Mouse (Mus musculus): ENCODE measurements around the gene Ncor1.
"Not testable (repeated sequence)": the region's sequence is repeated elsewhere in the genome, so short reads cannot be mapped to it uniquely, and the experiment has no call there.

Gene Ncor1

DNA sequence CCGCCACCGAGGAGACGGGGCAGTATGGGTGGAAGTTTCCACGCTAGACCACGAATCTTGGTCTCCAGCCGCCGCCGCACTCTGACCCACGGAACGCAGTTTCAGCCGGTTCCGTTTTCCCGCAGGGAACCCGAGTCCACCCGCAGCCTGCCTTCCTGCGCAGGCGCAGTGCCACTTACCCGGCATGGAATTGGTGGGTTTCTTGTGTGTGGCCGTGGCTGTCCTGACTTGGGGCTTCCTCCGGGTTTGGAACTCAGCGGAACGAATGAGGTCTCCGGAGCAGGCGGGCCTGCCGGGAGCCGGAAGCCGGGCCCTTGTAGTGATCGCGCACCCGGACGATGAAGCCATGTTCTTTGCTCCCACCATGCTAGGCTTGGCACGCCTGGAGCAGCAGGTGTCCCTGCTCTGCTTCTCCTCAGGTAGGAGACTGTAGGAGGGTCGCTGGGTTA is at the start of gene Ncor1, which contains the start of gene Pigl:
Gene Ncor1 (minus strand): TSS at position 266 of the 449 bp plus-strand sequence.
Gene Pigl (plus strand): TSS at position 185 of the 449 bp plus-strand sequence.
- peak; percentile 82 for DNase-seq (ENCODE audit: low spot score)

DNA sequence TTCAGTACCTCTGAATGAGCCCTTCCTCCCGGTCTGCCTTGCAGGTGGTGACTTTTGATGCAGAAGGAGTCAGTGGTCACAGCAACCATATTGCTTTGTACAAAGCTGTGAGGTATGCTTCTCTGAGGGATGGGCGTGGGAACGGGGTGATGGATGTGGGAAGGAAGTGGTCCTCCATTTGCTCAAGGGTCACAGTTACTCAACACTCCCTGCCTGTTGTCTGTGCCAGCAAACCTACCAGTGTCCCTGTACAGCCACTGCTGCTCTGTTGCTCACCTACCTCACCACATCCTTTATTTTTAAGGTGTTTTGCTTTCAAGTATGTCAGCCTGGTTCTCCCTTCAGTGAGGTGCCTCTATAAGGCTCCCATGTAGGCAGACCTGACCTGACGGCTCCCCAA is 49.3 kb upstream of the Ncor1 start:
- DNase-seq (ENCODE audit: low spot score) = no peak

GRCm38 (mm10) chr11:62500529-62500928 is 42.2 kb upstream of the Ncor1 start:
- no peak for DNase-seq (ENCODE audit: low spot score)

DNA sequence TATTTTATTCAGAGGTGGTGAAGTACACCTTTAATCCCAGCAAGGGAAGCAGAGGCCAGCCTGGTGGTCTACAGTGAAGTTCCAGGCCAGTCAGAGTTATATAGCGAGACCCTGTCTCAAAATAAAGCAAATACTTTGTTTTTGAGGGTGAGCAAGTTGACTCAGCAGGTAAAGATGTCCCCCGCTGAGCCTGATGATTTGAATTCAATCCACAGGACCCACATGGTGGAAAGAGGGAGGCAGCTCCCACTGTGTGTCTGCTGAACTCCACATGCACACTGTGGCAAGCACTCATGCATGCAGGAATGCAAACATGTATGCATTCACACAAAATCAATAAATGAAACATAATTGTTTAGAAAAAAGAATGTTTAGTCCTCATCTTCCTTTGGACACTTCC is 40.5 kb upstream of the Ncor1 start:
- DNase-seq (ENCODE audit: low spot score) = no peak

GRCm38 (mm10) chr11:62497181-62497580 is 38.8 kb upstream of the Ncor1 start:
- no peak for DNase-seq (ENCODE audit: low spot score)

- DNase-seq (ENCODE audit: low spot score) = no peak
Measured at GRCm38 (mm10) chr11:62496151-62496715, 37.9 kb upstream of the Ncor1 start.

- peak; percentile 45 for DNase-seq (ENCODE audit: low spot score)
Measured at GRCm38 (mm10) chr11:62495276-62495801, 37.0 kb upstream of the Ncor1 start.

- peak; percentile 43 for DNase-seq (ENCODE audit: low spot score)
Measured at GRCm38 (mm10) chr11:62494754-62495275, 36.5 kb upstream of the Ncor1 start.

GRCm38 (mm10) chr11:62493701-62494100 is 35.4 kb upstream of the Ncor1 start:
- no peak for DNase-seq (ENCODE audit: low spot score)

- DNase-seq (ENCODE audit: low spot score) = no peak
Measured at GRCm38 (mm10) chr11:62487540-62488350, 29.4 kb upstream of the Ncor1 start.

- no peak for DNase-seq (ENCODE audit: low spot score)
Measured at GRCm38 (mm10) chr11:62486949-62487348, 28.6 kb upstream of the Ncor1 start.

- no peak for DNase-seq (ENCODE audit: low spot score)
Measured at GRCm38 (mm10) chr11:62479581-62479980, 21.2 kb upstream of the Ncor1 start.

GRCm38 (mm10) chr11:62478931-62479330 is 20.6 kb upstream of the Ncor1 start:
- DNase-seq (ENCODE audit: low spot score) = no peak

DNA sequence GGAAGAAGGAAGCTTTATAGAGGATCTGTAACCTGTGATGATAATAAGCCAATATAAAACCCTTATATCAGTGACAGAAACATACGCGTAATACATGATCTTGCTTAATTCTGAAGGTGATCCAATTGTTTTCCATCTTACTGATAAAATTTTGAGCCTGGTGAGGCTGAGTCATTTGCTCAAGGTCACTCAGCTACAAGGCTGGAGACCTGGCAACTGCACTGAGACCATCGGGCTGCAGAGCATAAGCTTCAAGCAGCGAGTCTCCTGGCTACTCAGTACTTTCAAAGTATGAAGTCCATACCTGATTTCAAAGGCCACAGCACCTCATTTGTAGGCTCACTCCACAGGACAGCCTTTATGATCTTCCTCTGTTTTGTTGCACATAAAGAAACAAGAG is 17.8 kb upstream of the Ncor1 start:
- no peak for DNase-seq (ENCODE audit: low spot score)

GRCm38 (mm10) chr11:62473516-62473915 is 15.2 kb upstream of the Ncor1 start:
- no peak for DNase-seq (ENCODE audit: low spot score)

- no peak for DNase-seq (ENCODE audit: low spot score)
Measured at GRCm38 (mm10) chr11:62470451-62470850, 12.1 kb upstream of the Ncor1 start.

- not testable (repeated sequence) for DNase-seq (ENCODE audit: low spot score)
Measured at GRCm38 (mm10) chr11:62467289-62467688, 8.9 kb upstream of the Ncor1 start.

DNA sequence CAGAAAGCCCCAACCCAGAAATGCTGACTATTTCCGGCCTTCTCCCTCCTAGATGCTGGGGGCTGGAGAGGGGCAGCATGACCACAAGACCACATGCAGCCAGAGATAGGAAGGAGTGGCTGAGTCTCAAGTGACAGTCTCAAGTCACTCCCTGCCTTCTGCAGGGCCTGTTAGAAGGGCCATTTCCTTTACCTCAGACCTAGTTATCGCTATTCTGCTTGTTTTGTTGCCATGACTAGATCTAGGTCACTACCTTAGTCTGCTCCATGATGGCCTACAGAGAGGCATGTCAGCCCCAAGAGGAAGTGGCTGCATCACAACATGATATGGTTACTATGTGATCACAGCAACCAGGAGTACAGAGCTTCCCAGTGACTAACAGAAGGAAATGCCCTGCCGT is 8.2 kb upstream of the Ncor1 start:
- no peak for DNase-seq (ENCODE audit: low spot score)

- DNase-seq (ENCODE audit: low spot score) = no peak
Measured at GRCm38 (mm10) chr11:62465849-62466248, 7.5 kb upstream of the Ncor1 start.

- DNase-seq (ENCODE audit: low spot score) = no peak
Measured at GRCm38 (mm10) chr11:62464696-62465095, 6.4 kb upstream of the Ncor1 start.

GRCm38 (mm10) chr11:62463225-62463915 is 5.0 kb upstream of the Ncor1 start:
- no peak for DNase-seq (ENCODE audit: low spot score)

GRCm38 (mm10) chr11:62462529-62462928 is 4.2 kb upstream of the Ncor1 start:
- DNase-seq (ENCODE audit: low spot score) = not testable (repeated sequence)

Data from urinary bladder, postnatal 14 days (tissue).